20 mouse cellular contexts compared by ENCODE assay signal in genomic region chr4:33281891-33282685, GRCm38 (mm10). TPM values are rescaled to one million over a fixed set of nuclear protein-coding genes. Genes with fewer than 3 reads are reported as not detected.
DNase-seq lines count a peak whose midpoint lies in the region; ATAC-seq and TF ChIP-seq lines count a peak whose summit lies in the region.
"Had no signal": no experiment of that assay in that cellular context is flagged by ENCODE, and none has a peak within 500 bp of the region (broad histone marks: within the 10 kb centered on the region; RNA-seq: fewer than 3 reads in every experiment).

No protein-coding gene starts in this region.

- no peak overlapping the region for H3K4me3 ChIP-seq in heart, embryonic 12.5 days
- H3K4me3 ChIP-seq in bone marrow macrophage, adult 2 months (ENCODE audit: insufficient read depth, low read length), result no peak overlapping the region
- H3K4me3 ChIP-seq: heart, embryonic 15.5 days; hindbrain, embryonic 13.5 days; megakaryocyte, embryonic 14.5 days; stomach, embryonic 15.5 days had no signal

- TF ChIP-seq CTCF in bone marrow macrophage, adult 2 months (IDR thresholded peaks at IDR 0.05; ENCODE audit: low read depth, low read length), result no peak

- 64% methylated on average over 3 of the region's 3 CpGs for WGBS in heart, embryonic 12.5 days

- no peaks in the 10 kb centered on the region for H3K27me3 ChIP-seq in heart, embryonic 12.5 days (replicated peaks)
- H3K27me3 ChIP-seq: heart, embryonic 15.5 days; hindbrain, embryonic 13.5 days; stomach, embryonic 15.5 days had no signal

- H3K9me3 ChIP-seq in heart, embryonic 12.5 days (replicated peaks), result no peaks in the 10 kb centered on the region
- H3K9me3 ChIP-seq: G1E; heart, embryonic 15.5 days; hindbrain, embryonic 13.5 days; stomach, embryonic 15.5 days had no signal

- no peak for TF ChIP-seq POLR2A in bone marrow macrophage, adult 2 months (IDR thresholded peaks at IDR 0.05; ENCODE audit: borderline replicate concordance, low read depth, low read length)

- no peak for ATAC-seq in heart, embryonic 12.5 days (ENCODE audit: insufficient number of reproducible peaks, low FRiP score)

- H3K36me3 ChIP-seq in heart, embryonic 12.5 days, result no peaks in the 10 kb centered on the region
- H3K36me3 ChIP-seq: G1E; heart, embryonic 15.5 days; hindbrain, embryonic 13.5 days; stomach, embryonic 15.5 days had no signal

- DNase-seq in heart, adult 8-10 months (ENCODE audit: low spot score), result peak; percentile 68
- peak; percentile 27 for DNase-seq in kidney, postnatal 10 days
- DNase-seq in kidney, adult 18-20 months, result no peak
- DNase-seq in spleen, adult 12 weeks (ENCODE audit: low spot score), result no peak
- DNase-seq in spleen, postnatal 4 days (ENCODE audit: low spot score in 2 of 2), result no peak
- DNase-seq: adrenal gland, postnatal 10 days; cerebellum, postnatal 10 days; layer of hippocampus, adult 9-11 months; lung, postnatal 10 days; right cerebral cortex, adult 18-20 months; spleen, adult 18-20 months; thymus, adult 2 months had no signal

- H3K4me1 ChIP-seq in heart, embryonic 12.5 days (replicated peaks), result peaks cover 3% of the 10 kb centered on the region; the same call in 1 of the 2 replicates
- H3K4me1 ChIP-seq in bone marrow macrophage, adult 2 months (ENCODE audit: control insufficient read depth, insufficient read depth, low read length), result peaks cover 45% of the 10 kb centered on the region
- H3K4me1 ChIP-seq: hindbrain, embryonic 13.5 days; stomach, embryonic 15.5 days had no signal

- H3K9ac ChIP-seq in heart, embryonic 12.5 days, result no peak overlapping the region
- H3K9ac ChIP-seq: heart, embryonic 15.5 days; hindbrain, embryonic 13.5 days; liver, embryonic 14.5 days; stomach, embryonic 15.5 days had no signal

- H3K27ac ChIP-seq in heart, embryonic 12.5 days (ENCODE audit: poor library complexity, severe bottlenecking), result no peak overlapping the region
- H3K27ac ChIP-seq in bone marrow macrophage, adult 2 months (ENCODE audit: insufficient read depth, low read depth, low read length), result peak overlapping the region; percentile 28
- H3K27ac ChIP-seq: heart, embryonic 15.5 days; hindbrain, embryonic 13.5 days; liver, embryonic 14.5 days; stomach, embryonic 15.5 days had no signal

- no peak overlapping the region for H3K4me2 ChIP-seq in heart, embryonic 12.5 days
- H3K4me2 ChIP-seq: heart, embryonic 15.5 days; hindbrain, embryonic 13.5 days; stomach, embryonic 15.5 days had no signal

RNA-seq across cellular contexts. Expression of gene Pnrc1, which starts 7.9 kb away (rescaled TPM):
- total RNA-seq in heart, adult 8-10 months (2022), result 100 to 1,000 TPM; 105 to 165 (median 142) TPM
- polyA plus RNA-seq in heart, embryonic 12.5 days (2016; fragmentation: Nextera tagmentation; extraction: Ambion mirVana), result 110 TPM in 2 replicates
- polyA plus RNA-seq in bone marrow macrophage, adult 2 months (2012; ENCODE audit: insufficient read depth, insufficient read length, missing spikeins), result 136 and 138 TPM in 2 replicates

RNA-seq across cellular contexts. Expression of gene Rngtt, which starts 28.0 kb away (rescaled TPM):
- 10 to 100 TPM in 1 of 4 experiments, 1 to 10 TPM in 3; 8.7 to 10.4 (median 9.3) TPM for total RNA-seq in heart, adult 8-10 months (2022)
- 21.7 and 22.2 TPM in 2 replicates for polyA plus RNA-seq in heart, embryonic 12.5 days (2016; fragmentation: Nextera tagmentation; extraction: Ambion mirVana)
- polyA plus RNA-seq in bone marrow macrophage, adult 2 months (2012; ENCODE audit: insufficient read depth, insufficient read length, missing spikeins), result 17.9 and 19.4 TPM in 2 replicates

Comparison
In these comparisons a context has a peak if more than half of its experiments do, and no peak if none do; other contexts are left out.
1. DNase-seq: peak in heart, adult 8-10 months (single experiment) and kidney, postnatal 10 days (single experiment); none in kidney, adult 18-20 months (single experiment), spleen, adult 12 weeks (single experiment) and spleen, postnatal 4 days (0 of 2).